Mouse (Mus musculus): Measurements from ENCODE around the gene Ctnnbl1. TPM values are rescaled to one million over a fixed set of nuclear protein-coding genes. Genes with fewer than 3 reads are reported as not detected.

The Ctnnbl1 gene
- polyA plus RNA-seq, 1 experiment from 2014 or later: 88.6 TPM

GRCm38 (mm10) chr2:157824249-157824648, 87.0 kb downstream of the Ctnnbl1 start:
- WGBS: 90% methylated on average over 11 of the region's 11 CpGs
- Histone ChIP-seq H3K4me2 (ENCODE audit: low read depth, severe bottlenecking) (no peak overlapping the region), H3K36me3 (ENCODE audit: control insufficient read depth, insufficient read depth, low read length) (peaks cover 2% of the 10 kb centered on the region; the same call in 1 of the 2 replicates), H3K4me3 (ENCODE audit: low read depth, low read length) (no peak overlapping the region), H3K27me3 (ENCODE audit: control insufficient read depth, insufficient read depth, low read length) (no peaks in the 10 kb centered on the region), H3K9ac (ENCODE audit: low read length) (no peak overlapping the region), H3K27ac (replicated peaks; ENCODE audit: low read depth, low read length) (no peak overlapping the region), H3K4me1 (ENCODE audit: control insufficient read depth, insufficient read depth, low read length) (no peaks in the 10 kb centered on the region), H3K9me3 (ENCODE audit: control insufficient read depth, low read length) (no peaks in the 10 kb centered on the region)
- ATAC-seq (ENCODE audit: insufficient number of reproducible peaks, low FRiP score, low TSS enrichment, low read depth) (no peak), DNase-seq (ENCODE audit: low spot score) (no peak)

- Histone ChIP-seq H3K4me2 (ENCODE audit: low read depth, severe bottlenecking) (no peak overlapping the region), H3K27me3 (ENCODE audit: control insufficient read depth, insufficient read depth, low read length) (no peaks in the 10 kb centered on the region), H3K9me3 (ENCODE audit: control insufficient read depth, low read length) (no peaks in the 10 kb centered on the region), H3K9ac (ENCODE audit: low read length) (no peak overlapping the region), H3K4me1 (ENCODE audit: control insufficient read depth, insufficient read depth, low read length) (no peaks in the 10 kb centered on the region; the same call in 1 of the 2 replicates), H3K36me3 (ENCODE audit: control insufficient read depth, insufficient read depth, low read length) (no peaks in the 10 kb centered on the region), H3K27ac (replicated peaks; ENCODE audit: low read depth, low read length) (no peak overlapping the region), H3K4me3 (ENCODE audit: low read depth, low read length) (no peak overlapping the region)
- DNase-seq (ENCODE audit: low spot score) (no peak), ATAC-seq (ENCODE audit: insufficient number of reproducible peaks, low FRiP score, low TSS enrichment, low read depth) (no peak)
- 75% methylated on average over 6 of the region's 6 CpGs for WGBS
Measured at GRCm38 (mm10) chr2:157830101-157830500, 92.9 kb downstream of the Ctnnbl1 start.

- Histone ChIP-seq H3K4me2 (ENCODE audit: low read depth, severe bottlenecking) (no peak overlapping the region), H3K27me3 (ENCODE audit: control insufficient read depth, insufficient read depth, low read length) (no peaks in the 10 kb centered on the region), H3K27ac (replicated peaks; ENCODE audit: low read depth, low read length) (no peak overlapping the region), H3K9me3 (ENCODE audit: control insufficient read depth, low read length) (no peaks in the 10 kb centered on the region), H3K9ac (ENCODE audit: low read length) (no peak overlapping the region), H3K36me3 (ENCODE audit: control insufficient read depth, insufficient read depth, low read length) (no peaks in the 10 kb centered on the region), H3K4me3 (ENCODE audit: low read depth, low read length) (no peak overlapping the region), H3K4me1 (ENCODE audit: control insufficient read depth, insufficient read depth, low read length) (no peaks in the 10 kb centered on the region; the same call in 1 of the 2 replicates)
- ATAC-seq (ENCODE audit: insufficient number of reproducible peaks, low FRiP score, low TSS enrichment, low read depth) (no peak), DNase-seq (ENCODE audit: low spot score) (no peak)
- 86% methylated on average over 10 of the region's 10 CpGs for WGBS
Measured at GRCm38 (mm10) chr2:157830620-157831354, 93.6 kb downstream of the Ctnnbl1 start.

GRCm38 (mm10) chr2:157837050-157837449, 99.8 kb downstream of the Ctnnbl1 start:
- Histone ChIP-seq H3K36me3 (ENCODE audit: control insufficient read depth, insufficient read depth, low read length) (no peaks in the 10 kb centered on the region), H3K27ac (replicated peaks; ENCODE audit: low read depth, low read length) (no peak overlapping the region), H3K4me3 (ENCODE audit: low read depth, low read length) (no peak overlapping the region), H3K4me1 (ENCODE audit: control insufficient read depth, insufficient read depth, low read length) (peaks cover 18% of the 10 kb centered on the region), H3K9ac (ENCODE audit: low read length) (no peak overlapping the region), H3K4me2 (ENCODE audit: low read depth, severe bottlenecking) (no peak overlapping the region), H3K27me3 (ENCODE audit: control insufficient read depth, insufficient read depth, low read length) (no peaks in the 10 kb centered on the region), H3K9me3 (ENCODE audit: control insufficient read depth, low read length) (no peaks in the 10 kb centered on the region)
- no peak for ATAC-seq (ENCODE audit: insufficient number of reproducible peaks, low FRiP score, low TSS enrichment, low read depth)
- WGBS: 59% methylated on average over 8 of the region's 8 CpGs
- no peak for DNase-seq (ENCODE audit: low spot score)

- WGBS: 97% methylated on average over 13 of the region's 13 CpGs
Measured at GRCm38 (mm10) chr2:157838206-157838923, 101.2 kb downstream of the Ctnnbl1 start.

GRCm38 (mm10) chr2:157840641-157841078, 103.5 kb downstream of the Ctnnbl1 start:
- Histone ChIP-seq H3K4me3 (ENCODE audit: low read depth, low read length) (no peak overlapping the region), H3K9me3 (ENCODE audit: control insufficient read depth, low read length) (no peaks in the 10 kb centered on the region), H3K27ac (replicated peaks; ENCODE audit: low read depth, low read length) (peak overlapping the region; percentile 65), H3K9ac (ENCODE audit: low read length) (no peak overlapping the region), H3K27me3 (ENCODE audit: control insufficient read depth, insufficient read depth, low read length) (no peaks in the 10 kb centered on the region), H3K4me2 (ENCODE audit: low read depth, severe bottlenecking) (no peak overlapping the region), H3K4me1 (ENCODE audit: control insufficient read depth, insufficient read depth, low read length) (peaks cover 18% of the 10 kb centered on the region), H3K36me3 (ENCODE audit: control insufficient read depth, insufficient read depth, low read length) (no peaks in the 10 kb centered on the region)
- DNase-seq (ENCODE audit: low spot score) (no peak), ATAC-seq (ENCODE audit: insufficient number of reproducible peaks, low FRiP score, low TSS enrichment, low read depth) (peak; percentile 60; the same call in 1 of the 2 replicates)

More at GRCm38 (mm10) chr2:157838206-157838923, 101.2 kb downstream of the Ctnnbl1 start:
- Histone ChIP-seq H3K36me3 (ENCODE audit: control insufficient read depth, insufficient read depth, low read length) (no peaks in the 10 kb centered on the region), H3K9me3 (ENCODE audit: control insufficient read depth, low read length) (no peaks in the 10 kb centered on the region), H3K27ac (replicated peaks; ENCODE audit: low read depth, low read length) (no peak overlapping the region), H3K9ac (ENCODE audit: low read length) (no peak overlapping the region), H3K27me3 (ENCODE audit: control insufficient read depth, insufficient read depth, low read length) (no peaks in the 10 kb centered on the region), H3K4me3 (ENCODE audit: low read depth, low read length) (no peak overlapping the region), H3K4me2 (ENCODE audit: low read depth, severe bottlenecking) (no peak overlapping the region), H3K4me1 (ENCODE audit: control insufficient read depth, insufficient read depth, low read length) (peaks cover 18% of the 10 kb centered on the region)
- DNase-seq (ENCODE audit: low spot score) (no peak), ATAC-seq (ENCODE audit: insufficient number of reproducible peaks, low FRiP score, low TSS enrichment, low read depth) (no peak)

- no peak for ATAC-seq (ENCODE audit: insufficient number of reproducible peaks, low FRiP score, low TSS enrichment, low read depth)
- Histone ChIP-seq H3K36me3 (ENCODE audit: control insufficient read depth, insufficient read depth, low read length) (no peaks in the 10 kb centered on the region), H3K27me3 (ENCODE audit: control insufficient read depth, insufficient read depth, low read length) (no peaks in the 10 kb centered on the region), H3K9ac (ENCODE audit: low read length) (no peak overlapping the region), H3K9me3 (ENCODE audit: control insufficient read depth, low read length) (no peaks in the 10 kb centered on the region), H3K4me1 (ENCODE audit: control insufficient read depth, insufficient read depth, low read length) (peaks cover 18% of the 10 kb centered on the region), H3K27ac (replicated peaks; ENCODE audit: low read depth, low read length) (peak overlapping the region; percentile 36; the same call in 1 of the 2 replicates), H3K4me3 (ENCODE audit: low read depth, low read length) (no peak overlapping the region), H3K4me2 (ENCODE audit: low read depth, severe bottlenecking) (no peak overlapping the region)
- no peak for DNase-seq (ENCODE audit: low spot score)
- 29% methylated on average over 6 of the region's 6 CpGs for WGBS
Measured at GRCm38 (mm10) chr2:157841121-157841520, 103.9 kb downstream of the Ctnnbl1 start.

GRCm38 (mm10) chr2:157844746-157845145, 107.5 kb downstream of the Ctnnbl1 start:
- Histone ChIP-seq H3K9ac (ENCODE audit: low read length) (no peak overlapping the region), H3K4me1 (ENCODE audit: control insufficient read depth, insufficient read depth, low read length) (peaks cover 18% of the 10 kb centered on the region), H3K4me3 (ENCODE audit: low read depth, low read length) (no peak overlapping the region), H3K27me3 (ENCODE audit: control insufficient read depth, insufficient read depth, low read length) (no peaks in the 10 kb centered on the region), H3K36me3 (ENCODE audit: control insufficient read depth, insufficient read depth, low read length) (no peaks in the 10 kb centered on the region), H3K4me2 (ENCODE audit: low read depth, severe bottlenecking) (no peak overlapping the region), H3K27ac (replicated peaks; ENCODE audit: low read depth, low read length) (no peak overlapping the region), H3K9me3 (ENCODE audit: control insufficient read depth, low read length) (no peaks in the 10 kb centered on the region)
- no peak for ATAC-seq (ENCODE audit: insufficient number of reproducible peaks, low FRiP score, low TSS enrichment, low read depth)
- 73% methylated on average over 2 of the region's 2 CpGs for WGBS
- DNase-seq (ENCODE audit: low spot score): no peak
